Mouse (Mus musculus): ENCODE results near the gene Ifitm1. TPM values are rescaled to one million over a fixed set of nuclear protein-coding genes. Genes with fewer than 3 reads are reported as not detected.

The Ifitm1 gene
- polyA plus RNA-seq, 2 experiments = 30.9 to 35.7 TPM

DNA sequence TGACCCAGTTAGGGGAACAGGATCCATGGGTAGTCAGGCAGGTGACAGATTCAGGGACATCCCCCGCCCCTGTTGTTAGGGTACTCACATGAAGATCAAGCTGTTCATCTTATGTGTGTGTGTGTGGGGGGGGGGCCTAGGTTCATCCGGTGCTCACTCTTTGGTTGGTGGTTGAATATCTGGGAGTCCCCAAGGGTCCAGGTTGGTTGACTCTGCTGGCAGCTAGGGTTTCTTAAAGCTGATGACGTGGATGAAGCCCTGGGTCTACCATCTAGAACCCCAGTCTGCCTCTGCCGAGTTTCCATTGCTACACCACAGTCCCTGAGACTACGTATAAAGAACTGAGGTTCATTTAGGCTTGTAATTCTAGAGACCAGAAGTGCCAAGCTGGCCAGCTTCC, 52.0 kb downstream of the Ifitm1 start:
- no peaks in the 10 kb centered on the region for H3K27me3 ChIP-seq (ENCODE audit: control insufficient read depth, insufficient read depth, low read length)
- H3K9me3 ChIP-seq (ENCODE audit: control insufficient read depth, low read length) = no peaks in the 10 kb centered on the region
- TF ChIP-seq CTCF (IDR thresholded peaks at IDR 0.05; ENCODE audit: low read depth) (no peak), EP300 (IDR thresholded peaks at IDR 0.05; ENCODE audit: low read depth) (no peak)
- no peak overlapping the region for H3K4me2 ChIP-seq (ENCODE audit: low read depth)
- H3K9ac ChIP-seq (replicated peaks) = no peak overlapping the region
- 0 out of 4 replicates have a peak, but pooled peaks cover 0 to 2% of the 10 kb centered on the region in 2 experiments for H3K4me1 ChIP-seq (replicated peaks; ENCODE audit: control insufficient read depth in 2 of 2, insufficient read depth in 2 of 2, low read length in 1 of 2)
- no peaks in the 10 kb centered on the region for H3K36me3 ChIP-seq (replicated peaks; ENCODE audit: control insufficient read depth, insufficient read depth, low read depth)
- no peak for DNase-seq (ENCODE audit: low read depth in 3 of 3, low spot score in 3 of 3)
- WGBS (ENCODE audit: insufficient replicate concordance) = 67% methylated on average over 5 of the region's 5 CpGs
- no peak overlapping the region for H3K27ac ChIP-seq
- no peak overlapping the region for H3K4me3 ChIP-seq (ENCODE audit: insufficient read depth in 1 of 2, low read depth in 2 of 2, low read length in 2 of 2)
- ATAC-seq (ENCODE audit: insufficient read depth) = no peak

Other genes with a start within 250 kb of the Ifitm1 start
- 0.07 and 0.14 TPM in 2 replicates for gene Cyp2e1, start 203.5 kb upstream of the Ifitm1 start, polyA plus RNA-seq (2012; rRNA removed)
- 0.17 and 0.18 TPM in 2 replicates for gene Cyp2e1, start 203.5 kb upstream of the Ifitm1 start, polyA plus RNA-seq (2014; fragmentation: Nextera tagmentation; extraction: Ambion mirVana)
- gene Syce1, start 179.4 kb upstream of the Ifitm1 start, polyA plus RNA-seq (2012; rRNA removed) = 0.08 and 0.09 TPM in 2 replicates
- not detected in 2 replicates for gene Syce1, start 179.4 kb upstream of the Ifitm1 start, polyA plus RNA-seq (2014; fragmentation: Nextera tagmentation; extraction: Ambion mirVana)
- gene Zfp941, start 145.0 kb upstream of the Ifitm1 start, polyA plus RNA-seq (2012; rRNA removed) = 0.06 and 0.10 TPM in 2 replicates
- gene Zfp941, start 145.0 kb upstream of the Ifitm1 start, polyA plus RNA-seq (2014; fragmentation: Nextera tagmentation; extraction: Ambion mirVana) = 0.10 and 0.25 TPM in 2 replicates
- gene Urah, start 132.2 kb upstream of the Ifitm1 start, polyA plus RNA-seq (2012; rRNA removed) = 8.3 and 9.1 TPM in 2 replicates
- 19.3 and 22.8 TPM in 2 replicates for gene Urah, start 132.2 kb upstream of the Ifitm1 start, polyA plus RNA-seq (2014; fragmentation: Nextera tagmentation; extraction: Ambion mirVana)
- not detected in 2 replicates for gene Scgb1c1, start 121.7 kb upstream of the Ifitm1 start, polyA plus RNA-seq (2012; rRNA removed)
- not detected in 2 replicates for gene Scgb1c1, start 121.7 kb upstream of the Ifitm1 start, polyA plus RNA-seq (2014; fragmentation: Nextera tagmentation; extraction: Ambion mirVana)
- gene Odf3, start 119.4 kb upstream of the Ifitm1 start, polyA plus RNA-seq (2012; rRNA removed) = not detected in 2 replicates
- gene Odf3, start 119.4 kb upstream of the Ifitm1 start, polyA plus RNA-seq (2014; fragmentation: Nextera tagmentation; extraction: Ambion mirVana) = not detected in 2 replicates
- gene Gm45785, start 110.9 kb upstream of the Ifitm1 start, polyA plus RNA-seq (2012; rRNA removed) = not detected in 2 replicates
- gene Gm45785, start 110.9 kb upstream of the Ifitm1 start, polyA plus RNA-seq (2014; fragmentation: Nextera tagmentation; extraction: Ambion mirVana) = not detected in 2 replicates
- gene Ric8a, start 110.3 kb upstream of the Ifitm1 start, polyA plus RNA-seq (2012; rRNA removed) = 14.4 and 17.9 TPM in 2 replicates
- 19.1 and 19.7 TPM in 2 replicates for gene Ric8a, start 110.3 kb upstream of the Ifitm1 start, polyA plus RNA-seq (2014; fragmentation: Nextera tagmentation; extraction: Ambion mirVana)
- 8.3 and 11.6 TPM in 2 replicates for gene Bet1l, start 109.6 kb upstream of the Ifitm1 start, polyA plus RNA-seq (2012; rRNA removed)
- gene Bet1l, start 109.6 kb upstream of the Ifitm1 start, polyA plus RNA-seq (2014; fragmentation: Nextera tagmentation; extraction: Ambion mirVana) = 20.6 and 21.1 TPM in 2 replicates
- 39.8 and 50.8 TPM in 2 replicates for gene Psmd13, start 85.3 kb upstream of the Ifitm1 start, polyA plus RNA-seq (2012; rRNA removed)
- 90.5 and 92.6 TPM in 2 replicates for gene Psmd13, start 85.3 kb upstream of the Ifitm1 start, polyA plus RNA-seq (2014; fragmentation: Nextera tagmentation; extraction: Ambion mirVana)
- gene Sirt3, start 84.9 kb upstream of the Ifitm1 start, polyA plus RNA-seq (2012; rRNA removed) = 13.7 and 14.0 TPM in 2 replicates
- 14.4 and 14.7 TPM in 2 replicates for gene Sirt3, start 84.9 kb upstream of the Ifitm1 start, polyA plus RNA-seq (2014; fragmentation: Nextera tagmentation; extraction: Ambion mirVana)
- gene Cox8b, start 66.8 kb upstream of the Ifitm1 start, polyA plus RNA-seq (2012; rRNA removed) = not detected in 2 replicates
- not detected in 2 replicates for gene Cox8b, start 66.8 kb upstream of the Ifitm1 start, polyA plus RNA-seq (2014; fragmentation: Nextera tagmentation; extraction: Ambion mirVana)
- 6.3 and 6.5 TPM in 2 replicates for gene Nlrp6, start 46.3 kb upstream of the Ifitm1 start, polyA plus RNA-seq (2012; rRNA removed)
- 2.6 and 3.2 TPM in 2 replicates for gene Nlrp6, start 46.3 kb upstream of the Ifitm1 start, polyA plus RNA-seq (2014; fragmentation: Nextera tagmentation; extraction: Ambion mirVana)
- 7.2 TPM in 2 replicates for gene Pgghg, start 25.8 kb upstream of the Ifitm1 start, polyA plus RNA-seq (2012; rRNA removed)
- 4.5 and 4.9 TPM in 2 replicates for gene Pgghg, start 25.8 kb upstream of the Ifitm1 start, polyA plus RNA-seq (2014; fragmentation: Nextera tagmentation; extraction: Ambion mirVana)
- gene Ifitm5, start 16.9 kb upstream of the Ifitm1 start, polyA plus RNA-seq (2012; rRNA removed) = 0.17 and 0.33 TPM in 2 replicates
- gene Ifitm5, start 16.9 kb upstream of the Ifitm1 start, polyA plus RNA-seq (2014; fragmentation: Nextera tagmentation; extraction: Ambion mirVana) = 0.30 and 0.32 TPM in 2 replicates
- gene Gm45717, start 11.3 kb upstream of the Ifitm1 start, polyA plus RNA-seq (2012; rRNA removed) = not detected in 2 replicates
- gene Gm45717, start 11.3 kb upstream of the Ifitm1 start, polyA plus RNA-seq (2014; fragmentation: Nextera tagmentation; extraction: Ambion mirVana) = not detected in 2 replicates
- 217 and 258 TPM in 2 replicates for gene Ifitm2, start 11.2 kb upstream of the Ifitm1 start, polyA plus RNA-seq (2012; rRNA removed)
- 405 and 432 TPM in 2 replicates for gene Ifitm2, start 11.2 kb upstream of the Ifitm1 start, polyA plus RNA-seq (2014; fragmentation: Nextera tagmentation; extraction: Ambion mirVana)
- 27.8 and 30.8 TPM in 2 replicates for gene Ifitm3, start 43.5 kb downstream of the Ifitm1 start, polyA plus RNA-seq (2012; rRNA removed)
- gene Ifitm3, start 43.5 kb downstream of the Ifitm1 start, polyA plus RNA-seq (2014; fragmentation: Nextera tagmentation; extraction: Ambion mirVana) = 61.5 and 73.5 TPM in 2 replicates
- gene Ifitm6, start 50.7 kb downstream of the Ifitm1 start, polyA plus RNA-seq (2012; rRNA removed) = 8.3 and 9.2 TPM in 2 replicates
- gene Ifitm6, start 50.7 kb downstream of the Ifitm1 start, polyA plus RNA-seq (2014; fragmentation: Nextera tagmentation; extraction: Ambion mirVana) = 6.0 and 9.6 TPM in 2 replicates
- gene Gm17387, start 61.9 kb downstream of the Ifitm1 start, polyA plus RNA-seq (2012; rRNA removed) = not detected in 2 replicates
- gene Gm17387, start 61.9 kb downstream of the Ifitm1 start, polyA plus RNA-seq (2014; fragmentation: Nextera tagmentation; extraction: Ambion mirVana) = not detected in 2 replicates
- 0.64 and 0.84 TPM in 2 replicates for gene B4galnt4, start 93.9 kb downstream of the Ifitm1 start, polyA plus RNA-seq (2012; rRNA removed)
- gene B4galnt4, start 93.9 kb downstream of the Ifitm1 start, polyA plus RNA-seq (2014; fragmentation: Nextera tagmentation; extraction: Ambion mirVana) = 0.39 and 0.68 TPM in 2 replicates
- gene Pkp3, start 111.0 kb downstream of the Ifitm1 start, polyA plus RNA-seq (2012; rRNA removed) = 0.33 and 0.51 TPM in 2 replicates
- 0.36 and 0.80 TPM in 2 replicates for gene Pkp3, start 111.0 kb downstream of the Ifitm1 start, polyA plus RNA-seq (2014; fragmentation: Nextera tagmentation; extraction: Ambion mirVana)
- gene Sigirr, start 133.4 kb downstream of the Ifitm1 start, polyA plus RNA-seq (2012; rRNA removed) = 9.8 and 10.8 TPM in 2 replicates
- 16.0 and 18.4 TPM in 2 replicates for gene Sigirr, start 133.4 kb downstream of the Ifitm1 start, polyA plus RNA-seq (2014; fragmentation: Nextera tagmentation; extraction: Ambion mirVana)
- gene Ano9, start 150.6 kb downstream of the Ifitm1 start, polyA plus RNA-seq (2012; rRNA removed) = 0.30 and 0.53 TPM in 2 replicates
- gene Ano9, start 150.6 kb downstream of the Ifitm1 start, polyA plus RNA-seq (2014; fragmentation: Nextera tagmentation; extraction: Ambion mirVana) = 0.24 and 0.27 TPM in 2 replicates
- gene Ptdss2, start 155.2 kb downstream of the Ifitm1 start, polyA plus RNA-seq (2012; rRNA removed) = 72.2 and 72.8 TPM in 2 replicates
- gene Ptdss2, start 155.2 kb downstream of the Ifitm1 start, polyA plus RNA-seq (2014; fragmentation: Nextera tagmentation; extraction: Ambion mirVana) = 111 and 130 TPM in 2 replicates
- gene Rnh1, start 205.6 kb downstream of the Ifitm1 start, polyA plus RNA-seq (2012; rRNA removed) = 26.5 and 29.1 TPM in 2 replicates
- 54.6 and 59.7 TPM in 2 replicates for gene Rnh1, start 205.6 kb downstream of the Ifitm1 start, polyA plus RNA-seq (2014; fragmentation: Nextera tagmentation; extraction: Ambion mirVana)
- 50.8 and 66.8 TPM in 2 replicates for gene Hras, start 226.8 kb downstream of the Ifitm1 start, polyA plus RNA-seq (2012; rRNA removed)
- 84.4 and 102 TPM in 2 replicates for gene Hras, start 226.8 kb downstream of the Ifitm1 start, polyA plus RNA-seq (2014; fragmentation: Nextera tagmentation; extraction: Ambion mirVana)
- 15.3 and 20.3 TPM in 2 replicates for gene Lrrc56, start 226.9 kb downstream of the Ifitm1 start, polyA plus RNA-seq (2012; rRNA removed)
- 10.4 and 10.9 TPM in 2 replicates for gene Lrrc56, start 226.9 kb downstream of the Ifitm1 start, polyA plus RNA-seq (2014; fragmentation: Nextera tagmentation; extraction: Ambion mirVana)
- gene Lmntd2, start 246.9 kb downstream of the Ifitm1 start, polyA plus RNA-seq (2012; rRNA removed) = 2.0 and 2.3 TPM in 2 replicates
- 0.25 and 0.66 TPM in 2 replicates for gene Lmntd2, start 246.9 kb downstream of the Ifitm1 start, polyA plus RNA-seq (2014; fragmentation: Nextera tagmentation; extraction: Ambion mirVana)
- 21.6 and 28.3 TPM in 2 replicates for gene Rassf7, start 248.6 kb downstream of the Ifitm1 start, polyA plus RNA-seq (2012; rRNA removed)
- gene Rassf7, start 248.6 kb downstream of the Ifitm1 start, polyA plus RNA-seq (2014; fragmentation: Nextera tagmentation; extraction: Ambion mirVana) = 16.8 and 22.4 TPM in 2 replicates

Measured in liver, embryonic 14.5 days (tissue).